Mouse (Mus musculus): ENCODE results near the gene Gm14743. TPM values are rescaled to one million over a fixed set of nuclear protein-coding genes. Genes with fewer than 3 reads are reported as not detected.
"Not testable (repeated sequence)": the region's sequence is repeated elsewhere in the genome, so short reads cannot be mapped to it uniquely, and the experiment has no call there.

The Gm14743 gene
- not detected in 2 replicates for total RNA-seq (2015; ENCODE audit: low replicate concordance)
- not detected in 2 replicates for total RNA-seq (2017; ENCODE audit: low replicate concordance)

- not testable (repeated sequence) for ATAC-seq (replicated peaks; ENCODE audit: low FRiP score, poor library complexity, severe bottlenecking)
Observed at GRCm38 (mm10) chrX:78245821-78246220, at the start of gene Gm14743. Gm14743 (minus strand) TSS chrX:78245921.

GRCm38 (mm10) chrX:78202829-78203228 lies 42.9 kb downstream of the Gm14743 start:
- ATAC-seq (replicated peaks; ENCODE audit: low FRiP score, poor library complexity, severe bottlenecking), result no peak

GRCm38 (mm10) chrX:78202220-78202619 lies 43.5 kb downstream of the Gm14743 start:
- not testable (repeated sequence) for ATAC-seq (replicated peaks; ENCODE audit: low FRiP score, poor library complexity, severe bottlenecking)

Other genes starting within 250 kb of the Gm14743 start
- gene Obp1a, start 154.5 kb downstream of the Gm14743 start, total RNA-seq (2015; ENCODE audit: low replicate concordance), result not detected in 2 replicates
- gene Obp1a, start 154.5 kb downstream of the Gm14743 start, total RNA-seq (2017; ENCODE audit: low replicate concordance), result not detected in 2 replicates
- not detected in 2 replicates for gene Gm5938, start 120.5 kb downstream of the Gm14743 start, total RNA-seq (2015; ENCODE audit: low replicate concordance)
- gene Gm5938, start 120.5 kb downstream of the Gm14743 start, total RNA-seq (2017; ENCODE audit: low replicate concordance), result not detected in 2 replicates
- gene Obp1b, start 59.1 kb downstream of the Gm14743 start, total RNA-seq (2015; ENCODE audit: low replicate concordance), result not detected in 2 replicates
- not detected in 2 replicates for gene Obp1b, start 59.1 kb downstream of the Gm14743 start, total RNA-seq (2017; ENCODE audit: low replicate concordance)
- not detected in 2 replicates for gene 4930480E11Rik, start 123.7 kb upstream of the Gm14743 start, total RNA-seq (2015; ENCODE audit: low replicate concordance)
- not detected in 2 replicates for gene 4930480E11Rik, start 123.7 kb upstream of the Gm14743 start, total RNA-seq (2017; ENCODE audit: low replicate concordance)